Mouse (Mus musculus) left cerebral cortex, postnatal 10 days (tissue): ENCODE data around the gene Slc22a4. TPM values are rescaled to one million over a fixed set of nuclear protein-coding genes. Genes with fewer than 3 reads are reported as not detected.
"Not testable (repeated sequence)": the region's sequence is repeated elsewhere in the genome, so short reads cannot be mapped to it uniquely, and the experiment has no call there.

Source experiments
- DNase-seq, 2 experiments: peaks; one replicate each; pipeline ENCODE4 v3.0.0; 2021 to 2022; ENCODE audit warnings: low spot score in 2 of 2, mixed read lengths in 1 of 2; ENCODE audit errors: extremely low spot score in 1 of 2
- intact Hi-C: fragments of 180-260 bp; cut with DNase I; formaldehyde crosslinking; loops from one replicate; pipeline ENCODE4 v1.15.1; 2025
- total RNA-seq, 2 experiments: library from RNA; stranded (reverse); gene quantifications; 2 replicates each; pipeline ENCODE4 v1.2.3; 2021

Slc22a4 gene
- total RNA-seq, 2 experiments from 2014 or later: 3.7 to 7.1 TPM

DNA sequence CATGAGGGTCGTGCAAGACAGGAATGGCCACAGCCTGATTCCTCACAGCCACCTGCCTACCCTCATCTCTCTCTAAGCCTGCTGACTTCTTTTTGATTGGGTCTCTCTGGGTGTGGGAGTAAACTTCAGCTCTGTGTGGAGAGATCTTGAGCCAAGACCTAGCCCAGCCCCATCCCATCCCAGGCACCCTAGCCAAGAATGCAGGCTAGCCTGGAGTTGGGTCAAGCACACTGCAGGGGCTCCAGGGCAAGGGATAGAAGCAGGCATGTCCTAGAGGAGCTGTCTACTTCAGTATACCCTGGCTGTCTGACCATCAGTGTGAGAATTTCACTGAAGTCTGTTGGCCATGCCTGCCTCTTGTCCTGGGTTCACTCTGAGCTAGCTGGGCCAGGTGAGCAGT is 31.6 kb upstream of the Slc22a4 start:
- intact Hi-C loops: loop anchor here (5.0 kb wide), 1 partner anchor 127 kb away; no protein-coding TSS in a partner anchor
- DNase-seq: no peak

GRCm38 (mm10) chr11:54058643-54059042 is 30.8 kb upstream of the Slc22a4 start:
- peak in 1 of 2 experiments; percentile 61 for DNase-seq
- intact Hi-C loops: loop anchor here (5.0 kb wide), 1 partner anchor 126 kb away; no protein-coding TSS in a partner anchor

GRCm38 (mm10) chr11:54058056-54058617 is 30.2 kb upstream of the Slc22a4 start:
- no peak for DNase-seq
- intact Hi-C loops: loop anchor here (5.0 kb wide), 1 partner anchor 126 kb away; no protein-coding TSS in a partner anchor

DNA sequence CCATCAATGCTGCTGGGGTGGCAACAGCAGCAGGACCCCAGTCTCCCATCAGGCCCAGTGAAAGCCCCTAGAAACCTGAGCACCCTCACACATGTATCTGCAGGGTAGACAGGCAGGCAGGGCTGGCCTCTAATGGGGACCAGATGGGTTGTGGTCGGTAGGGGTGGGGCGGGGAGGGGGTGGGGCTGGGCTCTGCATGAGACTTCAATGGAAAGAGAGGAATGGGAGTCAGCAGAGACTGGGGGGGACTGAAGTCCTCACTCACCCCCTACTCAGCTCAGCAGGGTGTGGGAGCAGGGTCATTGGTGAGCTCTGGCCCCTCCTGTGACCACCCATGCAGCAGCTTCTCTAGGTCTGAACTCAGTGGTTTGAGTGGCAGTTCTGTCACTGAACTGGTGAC is 29.5 kb upstream of the Slc22a4 start:
- intact Hi-C loops: loop anchor here (5.0 kb wide), 1 partner anchor 125 kb away; no protein-coding TSS in a partner anchor
- no peak for DNase-seq

- DNase-seq: peak; percentile 48 to 59
- intact Hi-C loops: loop anchor here (5.0 kb wide), 1 partner anchor 124 kb away; no protein-coding TSS in a partner anchor
Observed at GRCm38 (mm10) chr11:54056132-54056531, 28.2 kb upstream of the Slc22a4 start.

- DNase-seq: peak in 1 of 2 experiments; percentile 69
Observed at GRCm38 (mm10) chr11:54054257-54054656, 26.4 kb upstream of the Slc22a4 start.

GRCm38 (mm10) chr11:54053090-54053489 is 25.2 kb upstream of the Slc22a4 start:
- peak in 1 of 2 experiments; percentile 14 for DNase-seq
- intact Hi-C loops: no loop called here

More at GRCm38 (mm10) chr11:54054257-54054656, 26.4 kb upstream of the Slc22a4 start:
- intact Hi-C loops: loop anchor here (1.0 kb wide), 1 partner anchor 52 kb away; no protein-coding TSS in a partner anchor

GRCm38 (mm10) chr11:54052128-54052527 is 24.2 kb upstream of the Slc22a4 start:
- peak in 1 of 2 experiments; percentile 8 for DNase-seq
- intact Hi-C loops: no loop called here

DNA sequence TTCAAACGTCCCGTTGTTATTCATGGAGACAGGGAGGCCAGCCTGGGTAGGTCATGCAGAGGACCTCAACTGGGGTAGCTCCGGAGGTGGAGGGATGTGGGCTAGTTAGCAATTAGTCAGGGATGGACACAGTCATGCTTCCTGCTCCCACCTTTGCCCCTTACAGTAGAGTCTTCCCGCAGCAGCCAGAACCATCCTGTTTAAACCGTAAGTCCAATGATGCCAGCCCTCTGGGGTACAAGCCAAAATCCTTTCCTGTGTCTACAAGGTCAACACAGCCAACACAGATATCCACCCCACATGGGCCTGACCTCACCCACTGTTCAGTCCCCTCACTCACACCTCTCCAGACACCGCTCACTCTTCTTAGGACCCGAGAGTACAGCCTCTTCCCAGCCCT is 23.3 kb upstream of the Slc22a4 start:
- intact Hi-C loops: no loop called here
- DNase-seq: no peak

DNA sequence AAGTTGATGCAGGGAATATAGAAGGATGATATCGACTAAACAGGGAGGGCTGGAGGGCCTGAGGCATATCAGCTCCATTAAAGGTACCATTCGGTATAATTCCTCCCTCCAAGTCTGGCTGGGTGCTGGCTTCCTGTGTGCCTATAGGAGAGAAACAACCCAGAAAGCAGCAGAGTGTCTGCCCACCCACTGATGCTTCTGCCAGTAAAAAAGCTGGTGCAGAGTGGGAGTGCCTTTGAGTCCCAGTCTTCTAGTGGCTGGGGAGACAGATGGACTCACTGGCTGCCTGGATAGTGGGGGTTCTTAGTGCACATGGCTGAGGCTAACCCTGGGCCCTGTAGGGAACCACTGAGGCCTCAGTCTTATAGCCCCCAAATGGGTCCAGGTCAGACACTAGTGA is 22.3 kb upstream of the Slc22a4 start:
- no peak for DNase-seq
- intact Hi-C loops: no loop called here

- DNase-seq: no peak
- intact Hi-C loops: no loop called here
Observed at GRCm38 (mm10) chr11:54040676-54041075, 12.8 kb upstream of the Slc22a4 start.

- intact Hi-C loops, DNase-seq: not testable (repeated sequence)
Observed at GRCm38 (mm10) chr11:54032872-54033271, 5.0 kb upstream of the Slc22a4 start.

GRCm38 (mm10) chr11:54028997-54029396 is 1.1 kb upstream of the Slc22a4 start:
- DNase-seq: no peak
- intact Hi-C loops: no loop called here

DNA sequence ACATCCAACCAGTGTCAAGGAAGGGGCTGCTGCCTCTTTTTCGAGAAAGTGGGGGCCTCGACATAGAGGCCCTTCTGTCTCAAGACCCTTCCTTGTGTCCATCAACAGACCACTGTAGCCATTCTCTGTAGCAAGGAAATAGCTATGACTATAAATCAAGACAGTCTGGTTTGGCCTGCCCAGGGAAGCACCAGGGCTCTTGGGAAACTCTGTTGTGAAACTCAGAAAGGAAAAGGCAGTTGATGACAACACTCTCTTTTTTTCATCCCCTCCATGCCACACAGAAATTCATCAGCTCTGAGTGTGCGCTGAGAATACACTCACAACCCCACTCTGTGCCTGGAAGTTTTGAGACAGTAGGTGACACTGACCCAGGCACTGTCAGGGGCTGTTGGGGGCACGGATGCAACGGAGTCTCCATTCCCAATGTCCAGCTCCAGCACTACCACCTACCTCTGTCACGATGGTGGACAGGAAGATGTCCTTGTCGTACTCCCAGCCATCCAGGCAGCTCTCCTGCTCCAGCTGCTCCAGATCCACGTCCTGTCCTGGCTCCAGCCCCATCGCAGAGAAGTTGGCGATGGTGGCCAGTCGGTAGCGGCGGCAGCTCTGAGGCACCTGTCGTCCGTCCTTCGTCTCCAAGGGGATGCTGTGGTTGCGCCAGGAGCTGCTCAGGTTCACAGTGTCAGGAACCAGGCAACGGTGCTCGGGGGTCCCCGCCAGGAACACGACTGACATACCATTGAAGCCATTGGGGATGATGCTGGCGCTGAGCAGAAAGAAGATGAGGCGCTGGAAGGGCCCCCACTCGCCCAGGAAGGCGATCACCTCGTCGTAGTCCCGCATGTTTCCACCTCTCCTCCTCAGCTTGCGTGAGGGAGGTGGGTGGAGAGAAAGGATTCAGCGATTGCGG is 503 bp downstream of the Slc22a4 start:
- no peak for DNase-seq
- intact Hi-C loops: no loop called here

- DNase-seq: no peak
- intact Hi-C loops: no loop called here
Observed at GRCm38 (mm10) chr11:54026491-54027041, 1.3 kb downstream of the Slc22a4 start.

- intact Hi-C loops: no loop called here
- DNase-seq: no peak
Observed at GRCm38 (mm10) chr11:54021396-54022093, 6.3 kb downstream of the Slc22a4 start.

- intact Hi-C loops: no loop called here
- DNase-seq: no peak
Observed at GRCm38 (mm10) chr11:54018893-54019732, 8.8 kb downstream of the Slc22a4 start.

GRCm38 (mm10) chr11:54017596-54017995 is 10.3 kb downstream of the Slc22a4 start:
- no peak for DNase-seq
- intact Hi-C loops: no loop called here
